Mouse (Mus musculus): ENCODE data around the gene Nim1k.

DNA sequence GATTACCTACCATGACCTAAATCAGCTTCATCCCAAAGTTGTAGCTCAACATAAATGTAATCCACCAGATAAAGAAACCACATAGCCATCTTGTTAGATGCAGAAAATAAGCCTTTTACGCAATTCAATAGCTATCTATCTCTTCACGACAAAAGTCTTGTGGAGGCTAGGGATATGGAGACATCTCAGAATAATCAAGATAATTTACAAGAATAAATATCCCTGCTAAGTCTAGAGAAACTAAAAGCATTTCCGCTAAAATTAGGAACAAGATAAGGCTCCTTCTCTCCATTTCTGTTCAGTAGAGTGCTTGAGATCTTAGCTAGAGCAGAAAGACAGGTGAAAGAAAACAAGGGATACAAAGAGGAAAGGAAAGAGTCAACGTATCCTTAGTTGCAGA lies 8.8 kb downstream of the Nim1k start:
- TF ChIP-seq MAX (IDR thresholded peaks at IDR 0.05) (no peak), CTCF (IDR thresholded peaks at IDR 0.05; ENCODE audit: control insufficient read depth, insufficient read depth, insufficient read length) (no peak), MYOD1 (IDR thresholded peaks at IDR 0.05; ENCODE audit: control insufficient read depth, insufficient read length, low read depth) (no peak), USF1 (IDR thresholded peaks at IDR 0.05; ENCODE audit: low read depth) (no peak), FOSL1 (IDR thresholded peaks at IDR 0.05; ENCODE audit: insufficient read depth, low read length, poor library complexity, severe bottlenecking) (no peak), CEBPB (IDR thresholded peaks at IDR 0.05; ENCODE audit: low read depth) (no peak), MYOG (IDR thresholded peaks at IDR 0.05; ENCODE audit: control insufficient read depth, extremely low read depth, insufficient read length) (no peak)
